Mouse (Mus musculus): Measurements from ENCODE around the gene Olfr1347. TPM values are rescaled to one million over a fixed set of nuclear protein-coding genes. Genes with fewer than 3 reads are reported as not detected.

Gene Olfr1347
- polyA plus RNA-seq (2015; fragmentation: Nextera tagmentation; extraction: Ambion mirVana): not detected in 2 replicates

GRCm38 (mm10) chr7:6499655-6500054 is at the start of gene Olfr1347:
Gene Olfr1347 (minus strand): TSS chr7:6499755.

GRCm38 (mm10) chr7:6522850-6523249 is 23.3 kb upstream of the Olfr1347 start, which contains the start of gene Olfr1349:
Gene Olfr1349 (minus strand): TSS chr7:6522950.

GRCm38 (mm10) chr7:6508648-6509047 is 9.1 kb upstream of the Olfr1347 start, which contains the start of gene Olfr1348:
Gene Olfr1348 (minus strand): TSS chr7:6508748.

GRCm38 (mm10) chr7:6486841-6487240 is 12.7 kb downstream of the Olfr1347 start, which contains the start of gene Olfr5:
Gene Olfr5 (minus strand): TSS chr7:6486941.

GRCm38 (mm10) chr7:6466951-6467350 is 32.6 kb downstream of the Olfr1347 start, which contains the start of gene Olfr1346:
Gene Olfr1346 (plus strand): TSS chr7:6467101.

GRCm38 (mm10) chr7:6455868-6456267 is 43.7 kb downstream of the Olfr1347 start, which contains the start of gene Olfr1336:
Gene Olfr1336 (plus strand): TSS chr7:6456168.

GRCm38 (mm10) chr7:6438388-6438787 is 61.2 kb downstream of the Olfr1347 start, which contains the start of gene Olfr1344:
Gene Olfr1344 (plus strand): TSS chr7:6438688.

Other genes with a start within 250 kb of the Olfr1347 start
- 0.21 TPM in 1 of 2 replicates, not detected in the other for gene Epp13, start 247.0 kb downstream of the Olfr1347 start, polyA plus RNA-seq (2015; fragmentation: Nextera tagmentation; extraction: Ambion mirVana)
- 7.5 and 10.9 TPM in 2 replicates for gene Zfp667, start 213.2 kb downstream of the Olfr1347 start, polyA plus RNA-seq (2015; fragmentation: Nextera tagmentation; extraction: Ambion mirVana)
- gene Zfp583, start 168.5 kb downstream of the Olfr1347 start, polyA plus RNA-seq (2015; fragmentation: Nextera tagmentation; extraction: Ambion mirVana): 5.2 and 6.6 TPM in 2 replicates
- gene Gm3854, start 156.0 kb downstream of the Olfr1347 start, polyA plus RNA-seq (2015; fragmentation: Nextera tagmentation; extraction: Ambion mirVana): 1.5 and 2.0 TPM in 2 replicates
- gene Zfp78, start 136.5 kb downstream of the Olfr1347 start, polyA plus RNA-seq (2015; fragmentation: Nextera tagmentation; extraction: Ambion mirVana): 2.1 and 2.7 TPM in 2 replicates
- gene Zfp28, start 116.5 kb downstream of the Olfr1347 start, polyA plus RNA-seq (2015; fragmentation: Nextera tagmentation; extraction: Ambion mirVana): 6.5 and 6.9 TPM in 2 replicates
- 0.14 and 0.15 TPM in 2 replicates for gene Smim17, start 101.0 kb downstream of the Olfr1347 start, polyA plus RNA-seq (2015; fragmentation: Nextera tagmentation; extraction: Ambion mirVana)
- not detected in 2 replicates for gene Gm20715, start 89.5 kb downstream of the Olfr1347 start, polyA plus RNA-seq (2015; fragmentation: Nextera tagmentation; extraction: Ambion mirVana)
- gene Olfr1344, start 61.1 kb downstream of the Olfr1347 start, polyA plus RNA-seq (2015; fragmentation: Nextera tagmentation; extraction: Ambion mirVana): 0.08 TPM in 1 of 2 replicates, not detected in the other
- not detected in 2 replicates for gene Olfr1336, start 43.6 kb downstream of the Olfr1347 start, polyA plus RNA-seq (2015; fragmentation: Nextera tagmentation; extraction: Ambion mirVana)
- not detected in 2 replicates for gene Olfr1346, start 32.7 kb downstream of the Olfr1347 start, polyA plus RNA-seq (2015; fragmentation: Nextera tagmentation; extraction: Ambion mirVana)
- not detected in 2 replicates for gene Olfr5, start 12.8 kb downstream of the Olfr1347 start, polyA plus RNA-seq (2015; fragmentation: Nextera tagmentation; extraction: Ambion mirVana)
- gene Olfr1348, start 9.0 kb upstream of the Olfr1347 start, polyA plus RNA-seq (2015; fragmentation: Nextera tagmentation; extraction: Ambion mirVana): not detected in 2 replicates
- gene Olfr1349, start 23.2 kb upstream of the Olfr1347 start, polyA plus RNA-seq (2015; fragmentation: Nextera tagmentation; extraction: Ambion mirVana): not detected in 2 replicates
- not detected in 2 replicates for gene Olfr1350, start 65.1 kb upstream of the Olfr1347 start, polyA plus RNA-seq (2015; fragmentation: Nextera tagmentation; extraction: Ambion mirVana)
- gene Zim1, start 196.7 kb upstream of the Olfr1347 start, polyA plus RNA-seq (2015; fragmentation: Nextera tagmentation; extraction: Ambion mirVana): 4.8 and 7.6 TPM in 2 replicates
- 84.7 and 113 TPM in 2 replicates for gene Peg3, start 230.7 kb upstream of the Olfr1347 start, polyA plus RNA-seq (2015; fragmentation: Nextera tagmentation; extraction: Ambion mirVana)
- 4.4 and 5.6 TPM in 2 replicates for gene Usp29, start 230.8 kb upstream of the Olfr1347 start, polyA plus RNA-seq (2015; fragmentation: Nextera tagmentation; extraction: Ambion mirVana)